Mouse (Mus musculus) lung, postnatal 10 days (tissue): ENCODE data around the gene Snx22.

ENCODE experiments used
- DNase-seq: peaks from one replicate; pipeline ENCODE4 v3.0.0; 2021

The Snx22 gene

DNA sequence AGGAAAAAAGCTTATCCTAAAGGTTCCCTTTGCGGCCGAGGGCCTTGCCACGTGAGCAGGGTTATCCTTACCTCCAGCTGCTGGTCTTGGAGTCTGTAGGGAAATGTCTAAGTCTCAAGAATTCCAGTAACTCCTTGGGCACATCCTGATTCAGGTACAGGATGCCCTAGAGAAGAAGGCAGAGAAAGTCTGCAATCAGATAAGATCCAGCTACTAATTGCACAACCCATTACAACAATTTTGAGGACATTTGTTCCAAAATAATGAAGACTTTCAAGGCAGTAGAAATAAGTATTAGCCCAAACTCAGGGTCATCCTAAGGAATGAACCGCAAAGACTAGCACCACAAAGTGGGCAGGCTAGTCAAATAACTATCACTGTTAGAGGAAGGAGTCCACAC, 1.5 kb downstream of the Snx22 start:
- DNase-seq: no peak

DNA sequence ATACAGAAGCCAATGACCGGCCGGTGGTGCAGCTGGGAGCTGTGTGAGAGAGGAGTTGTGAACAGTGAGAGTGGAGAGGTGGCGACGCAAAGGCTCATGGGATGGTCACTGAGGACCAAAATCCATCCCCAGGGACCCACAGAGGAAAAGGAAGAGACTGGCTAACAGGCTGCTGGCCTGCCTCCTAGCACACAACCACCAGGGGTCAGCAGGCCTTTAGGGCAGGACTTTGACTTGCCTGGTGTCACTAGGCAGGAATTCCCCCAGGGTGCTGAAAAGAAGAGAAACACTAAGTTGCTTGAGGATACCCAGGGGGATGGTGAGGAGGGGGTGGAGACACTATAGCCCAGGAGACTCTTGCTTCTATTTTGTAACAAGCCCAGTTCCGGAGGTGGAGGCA, 2.0 kb downstream of the Snx22 start:
- DNase-seq: peak; percentile 72

DNA sequence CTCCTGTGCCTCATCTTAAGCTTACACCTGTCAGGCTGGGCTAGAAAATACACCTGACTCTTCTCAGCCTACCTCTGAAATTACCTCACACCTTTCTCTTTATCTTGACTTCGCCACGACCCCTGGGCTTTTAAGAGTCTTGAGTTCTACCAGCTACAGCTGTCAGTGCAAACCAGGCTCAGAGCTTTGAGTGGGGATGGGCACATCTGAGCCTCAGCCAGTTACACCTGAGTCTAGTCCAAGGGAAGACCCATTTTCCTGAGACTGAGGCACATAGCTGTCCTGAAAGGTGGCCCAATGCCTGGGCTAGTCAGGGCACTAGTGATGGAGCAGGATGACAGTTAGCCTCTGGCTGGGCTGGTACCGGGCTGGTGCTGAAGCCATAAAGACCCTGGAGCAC, 2.7 kb downstream of the Snx22 start:
- no peak for DNase-seq

DNA sequence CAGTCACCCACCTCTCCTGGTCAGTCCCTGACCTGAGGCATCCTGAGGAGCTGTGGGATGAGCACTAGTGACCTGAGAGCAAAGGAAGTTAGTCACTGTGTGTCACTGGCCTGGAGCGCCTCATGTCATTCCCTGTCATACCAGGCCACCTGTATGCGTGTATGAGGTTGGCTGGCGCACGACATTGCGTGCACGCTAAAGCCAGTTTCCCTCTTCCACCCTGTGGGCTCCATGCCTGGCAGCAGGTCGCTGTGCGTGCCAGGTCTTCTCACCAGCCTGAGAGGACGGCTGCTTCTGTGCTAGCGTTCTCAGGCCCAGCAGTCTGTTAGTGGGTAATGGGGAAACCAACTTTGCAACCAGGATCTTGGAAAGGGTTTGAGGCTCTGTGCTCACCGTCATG, 5.2 kb downstream of the Snx22 start:
- DNase-seq: no peak

DNA sequence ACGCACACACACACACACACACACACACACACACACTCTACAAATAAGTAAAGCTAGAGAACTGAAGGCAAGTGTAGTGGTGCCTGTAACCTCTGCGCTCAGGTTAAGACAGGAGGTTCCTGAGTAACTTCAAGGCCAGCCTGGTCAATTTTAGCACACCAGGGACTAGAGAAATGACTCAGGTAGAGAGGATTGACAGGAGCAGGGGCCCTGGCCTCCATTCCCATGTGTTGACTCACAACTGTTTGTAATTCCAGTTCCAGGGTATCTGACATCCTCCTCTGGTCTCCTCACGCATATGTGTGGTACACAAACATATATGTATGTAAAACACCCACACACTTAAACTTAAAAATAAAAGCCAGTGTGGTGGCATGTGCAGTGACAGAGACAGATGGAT, 6.1 kb downstream of the Snx22 start:
- DNase-seq: no peak

DNA sequence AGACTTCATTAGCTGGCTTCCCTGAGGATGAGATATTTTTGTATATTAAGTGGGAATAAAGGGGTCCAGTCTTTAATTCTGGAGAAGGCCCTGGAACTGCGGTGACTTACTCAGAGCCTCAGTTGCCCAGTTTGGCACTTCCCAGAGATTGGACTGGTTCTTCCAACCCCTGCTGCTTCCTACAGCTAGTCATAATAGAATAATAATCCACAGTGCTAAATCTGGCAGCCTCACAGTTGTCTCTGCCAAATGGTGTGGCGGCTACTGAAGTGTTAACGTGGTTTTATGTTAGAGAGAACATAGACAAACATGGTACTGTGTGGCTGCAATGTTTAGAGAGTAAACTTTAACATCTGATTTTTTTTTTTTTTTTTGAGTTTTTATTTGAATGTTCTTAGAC, 7.9 kb downstream of the Snx22 start:
- DNase-seq: no peak

DNA sequence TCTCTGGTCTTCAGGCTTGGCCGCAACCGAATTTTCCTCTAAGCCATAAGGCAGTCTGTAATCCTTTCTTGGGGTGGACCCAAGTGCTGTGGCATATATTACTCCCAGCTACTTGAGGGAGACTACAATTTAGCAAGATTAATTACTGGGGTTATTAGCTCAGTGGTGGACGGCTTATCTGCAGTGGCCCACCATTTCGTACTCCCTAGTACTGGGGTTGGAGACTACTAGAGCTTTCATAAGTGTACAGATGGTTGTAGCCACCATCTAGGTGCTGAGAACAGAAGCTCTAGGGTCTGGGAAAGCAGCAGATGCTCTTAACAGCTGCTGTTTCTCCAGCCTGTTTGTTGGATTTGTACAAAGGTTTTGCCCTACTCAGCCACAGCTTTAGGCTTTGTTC, 8.5 kb downstream of the Snx22 start:
- DNase-seq: no peak

DNA sequence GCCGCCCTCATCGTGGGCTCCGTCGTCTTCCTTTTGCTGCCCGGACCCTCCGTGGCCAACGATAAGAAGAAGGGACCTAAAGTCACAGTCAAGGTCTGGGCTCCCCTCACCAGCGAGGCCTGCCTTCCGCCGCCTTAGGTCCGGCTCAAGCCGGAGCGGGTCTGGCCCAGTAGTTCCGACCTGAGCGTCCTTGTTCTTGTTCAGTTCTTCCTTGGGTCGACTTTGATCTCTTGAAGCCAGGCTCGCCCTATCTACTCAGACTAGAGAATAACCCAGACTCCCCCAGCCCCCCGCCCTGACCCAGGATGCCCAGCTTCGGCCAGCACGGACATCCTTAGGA, 9.2 kb downstream of the Snx22 start:
- DNase-seq: no peak

DNA sequence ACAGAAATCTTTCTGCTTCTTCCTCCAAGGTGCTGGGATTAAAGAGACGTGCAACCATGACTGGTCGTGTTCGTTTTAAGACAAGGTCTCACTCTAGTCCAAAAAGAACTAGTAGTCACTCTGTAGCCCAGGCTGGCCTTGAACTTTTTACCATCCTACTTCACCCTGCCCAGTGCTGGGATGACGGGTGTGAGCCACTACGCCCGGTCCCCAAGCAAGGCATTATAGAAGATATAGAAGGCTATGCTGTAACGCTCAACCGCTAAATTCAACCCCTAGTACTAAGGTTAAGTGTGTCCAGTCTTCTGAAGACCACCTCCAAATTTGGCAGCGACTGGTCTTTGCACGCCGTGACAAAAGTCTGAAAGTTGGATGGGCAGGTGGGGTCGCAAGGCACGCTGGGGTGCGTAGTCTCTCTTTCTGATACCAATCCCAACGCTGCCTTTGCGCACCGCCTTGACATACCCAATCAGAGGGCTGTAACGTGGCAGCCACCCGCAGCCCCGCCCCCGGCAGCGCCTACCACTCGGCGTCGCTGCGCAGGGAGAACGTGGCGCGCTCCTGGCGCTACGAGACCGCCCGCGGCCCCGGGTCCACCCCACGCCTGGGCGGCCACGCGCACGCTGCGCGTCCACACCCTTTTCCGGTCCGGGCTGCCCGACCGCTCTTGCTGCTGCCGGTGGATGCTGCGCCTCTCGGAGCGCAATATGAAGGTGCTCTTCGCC, 9.8 kb downstream of the Snx22 start, which contains the start of gene Ppib:
Ppib (plus strand) TSS at position 640 of the 725 bp plus-strand sequence.
- peak; percentile 99 for DNase-seq

DNA sequence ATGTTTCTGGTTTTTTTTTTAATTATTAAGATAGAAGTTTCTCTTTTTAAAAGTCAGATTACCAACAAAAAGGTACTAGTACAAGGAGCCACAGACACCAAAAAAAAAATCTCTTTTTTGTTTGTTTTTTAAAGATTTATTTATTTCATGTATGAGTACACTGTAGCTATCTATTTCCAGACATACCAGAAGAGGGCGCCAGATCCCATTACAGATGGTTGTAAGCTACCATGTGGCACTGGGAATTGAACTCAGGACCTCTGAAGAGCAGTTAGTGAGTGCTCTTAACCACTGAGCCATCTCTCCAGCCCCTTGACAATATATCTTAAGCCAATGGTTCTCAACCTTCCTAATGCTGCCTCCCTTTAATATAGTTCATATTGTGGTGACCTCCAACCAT, 15.9 kb downstream of the Snx22 start:
- DNase-seq: no peak

DNA sequence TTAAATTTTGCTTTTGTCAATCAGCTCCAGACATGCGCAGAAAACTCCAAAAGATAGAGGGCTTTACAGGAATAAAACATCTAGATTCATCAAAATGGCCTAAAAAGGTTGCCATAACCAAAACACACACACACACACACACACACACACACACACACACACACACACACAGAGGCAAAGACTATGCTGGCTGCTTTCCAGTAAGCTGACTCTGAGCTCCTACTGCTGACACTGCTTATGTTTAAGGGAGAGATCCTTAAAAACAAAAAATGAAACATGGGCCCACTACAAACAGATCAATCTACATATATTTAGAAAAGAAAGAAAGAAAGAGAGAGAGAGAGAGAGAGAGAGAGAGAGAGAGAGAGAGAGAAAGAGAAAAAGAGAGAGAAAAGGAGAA, 16.8 kb downstream of the Snx22 start:
- DNase-seq: no peak

DNA sequence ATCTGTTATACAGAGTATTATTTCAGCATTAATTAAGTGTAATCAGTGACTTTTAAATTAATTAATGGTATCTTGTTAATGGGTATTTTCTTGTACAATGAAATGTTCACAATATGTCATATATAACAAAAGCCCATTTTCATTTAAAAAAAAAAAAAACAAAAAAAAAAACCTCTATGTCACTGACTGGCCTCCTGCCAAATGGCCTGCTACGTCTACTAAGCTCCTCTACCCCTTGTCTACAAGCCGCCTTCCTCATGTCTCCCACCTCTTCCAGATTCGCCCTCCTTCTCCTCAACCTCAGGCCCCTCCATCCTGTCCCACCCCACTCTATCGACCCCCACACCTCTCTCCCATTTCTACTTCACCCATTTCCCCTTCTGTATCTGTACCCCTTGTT, 18.0 kb downstream of the Snx22 start:
- DNase-seq: no peak

DNA sequence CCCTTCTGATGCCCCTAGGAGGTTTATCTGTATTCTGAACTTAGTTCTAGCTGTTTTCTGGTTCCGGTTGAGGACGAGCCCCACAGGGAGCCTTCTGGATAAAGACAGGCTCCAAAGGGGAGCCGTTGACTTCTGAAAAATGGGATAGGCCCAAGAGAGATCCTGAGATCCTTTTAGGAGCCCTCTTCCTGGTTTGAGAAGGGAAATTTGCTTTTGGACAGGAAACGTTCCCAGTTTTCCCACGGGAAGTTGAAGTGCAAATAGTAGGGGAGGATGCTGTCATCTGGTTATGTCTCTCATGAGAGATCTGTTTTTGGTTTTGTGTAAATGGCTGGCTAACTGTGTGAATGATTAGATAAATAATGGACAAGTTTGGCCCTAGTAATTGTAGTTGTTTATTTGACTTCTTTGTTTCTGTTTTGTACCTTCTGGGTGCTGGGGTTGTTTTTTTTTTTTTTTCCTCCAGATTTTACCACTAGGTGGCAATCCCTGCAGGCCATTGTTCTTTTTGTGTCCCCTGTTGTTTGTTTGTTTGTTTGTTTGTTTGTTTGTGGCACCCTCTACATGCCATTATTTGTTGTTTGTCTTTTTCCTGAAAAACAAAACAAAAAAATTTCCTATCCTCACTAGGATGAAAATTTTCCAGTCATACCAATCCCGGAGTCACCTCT, 19.5 kb downstream of the Snx22 start:
- no peak for DNase-seq

DNA sequence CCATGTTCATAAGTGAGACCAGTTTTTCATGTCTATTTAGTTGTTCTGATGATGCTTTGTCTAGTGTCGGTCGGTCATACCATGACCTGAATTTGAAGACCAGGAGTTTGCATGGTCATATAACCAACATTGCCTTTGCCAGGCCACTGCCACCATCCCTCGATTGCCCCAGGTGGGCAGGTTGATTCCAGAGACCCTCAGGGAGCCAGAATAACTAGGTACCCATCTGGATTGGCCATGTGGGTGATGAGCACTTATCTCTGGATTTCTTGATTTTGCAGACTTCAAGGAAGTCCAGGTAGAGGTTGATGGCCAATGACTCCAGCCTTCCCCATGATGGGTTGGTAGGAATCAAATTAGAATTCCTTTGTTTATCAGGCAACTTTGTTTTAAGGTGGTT, 26.3 kb downstream of the Snx22 start:
- DNase-seq: no peak

DNA sequence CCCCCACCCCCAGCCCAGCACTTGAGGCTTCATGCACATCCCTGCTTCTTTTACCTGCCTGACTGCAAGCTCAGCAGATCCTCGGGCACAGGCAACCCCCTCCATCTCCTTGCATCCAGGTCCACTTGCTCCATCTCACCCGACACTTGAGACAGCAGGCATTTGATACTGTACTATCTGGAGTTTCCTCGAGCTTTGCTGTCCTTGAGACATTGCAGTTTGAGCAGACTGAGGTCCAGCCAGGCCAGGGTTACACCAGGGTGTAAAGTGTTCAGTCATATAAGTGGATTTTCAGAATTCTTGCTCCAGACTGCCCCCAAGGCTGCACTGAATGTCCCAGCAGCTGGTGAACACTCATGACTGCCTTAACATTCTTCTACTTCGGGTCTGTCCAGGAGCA, 27.2 kb downstream of the Snx22 start:
- peak; percentile 47 for DNase-seq

DNA sequence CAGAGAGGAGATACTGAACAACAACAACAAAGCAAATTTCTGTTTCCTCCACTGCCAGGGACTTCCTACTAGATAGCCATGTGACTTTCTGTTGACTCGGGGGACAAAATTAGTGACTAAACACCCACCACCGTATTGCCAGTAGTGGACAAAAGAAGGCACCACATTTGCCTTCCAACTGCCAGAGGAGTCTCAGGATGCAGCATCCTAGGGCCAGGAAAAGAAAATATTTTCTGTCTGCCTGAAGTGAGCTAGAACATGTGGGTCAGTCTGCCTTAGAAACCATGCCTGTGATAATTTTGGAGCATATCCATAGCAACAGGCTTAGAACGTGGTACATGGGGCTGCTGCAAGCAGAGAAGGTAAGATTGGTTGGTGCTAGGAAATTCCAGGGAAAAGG, 28.7 kb downstream of the Snx22 start:
- no peak for DNase-seq

DNA sequence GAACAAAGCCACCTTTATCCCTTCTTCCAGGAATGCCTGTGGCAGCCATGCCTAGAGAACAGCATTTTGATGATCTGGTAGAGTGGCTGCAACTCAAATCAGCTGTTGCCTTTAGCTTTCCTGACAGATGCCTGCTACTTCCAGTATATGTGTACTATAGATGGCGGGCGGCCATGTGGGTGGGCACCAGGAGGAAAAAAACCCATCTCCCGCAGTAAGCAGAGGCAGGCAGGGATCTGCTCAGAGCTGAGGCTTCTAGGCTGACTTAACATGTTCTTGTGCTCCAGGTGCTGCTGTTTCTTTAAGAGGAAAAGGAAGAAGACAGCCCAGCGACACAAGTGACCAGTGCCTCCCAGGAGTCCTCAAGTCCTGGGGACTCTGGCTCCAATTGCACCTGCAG, 30.2 kb downstream of the Snx22 start:
- no peak for DNase-seq

DNA sequence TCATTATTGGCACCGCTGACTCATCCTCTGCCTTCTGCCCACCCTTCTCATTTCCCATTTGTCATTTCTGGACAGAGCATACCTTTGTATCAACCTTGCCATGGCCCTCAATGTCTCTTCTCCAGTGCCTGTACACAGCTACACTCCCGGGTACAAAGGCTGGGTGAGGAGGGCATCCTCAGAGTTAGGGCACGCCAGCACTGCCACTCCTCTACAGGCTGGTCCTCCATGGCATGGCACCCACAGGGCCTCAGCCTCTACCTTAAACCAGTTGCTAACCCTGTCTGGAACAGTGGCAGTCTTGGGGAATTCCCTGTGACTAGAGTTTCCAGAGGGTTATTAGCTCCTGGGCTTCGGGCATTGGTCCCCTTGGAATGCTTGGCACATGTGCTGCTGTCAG, 30.9 kb downstream of the Snx22 start:
- no peak for DNase-seq

DNA sequence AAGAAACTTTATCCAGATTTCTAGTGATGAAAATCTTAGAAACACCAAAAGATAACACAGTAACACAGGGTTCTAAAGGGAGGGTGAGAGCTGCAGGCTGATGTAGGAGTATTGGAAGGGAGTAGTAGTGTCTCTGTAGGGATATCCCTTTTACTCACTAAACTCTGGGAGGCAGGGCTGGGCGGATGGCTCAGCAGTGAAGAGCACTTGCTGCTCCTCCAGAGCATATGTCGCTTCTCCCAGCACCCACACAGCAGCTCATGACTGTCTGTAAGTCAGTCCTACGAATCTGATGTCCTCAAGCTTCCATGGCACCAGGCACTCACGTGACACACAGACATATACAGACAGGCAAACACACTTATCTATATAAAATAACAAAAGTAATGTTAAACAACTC, 31.4 kb downstream of the Snx22 start:
- no peak for DNase-seq

DNA sequence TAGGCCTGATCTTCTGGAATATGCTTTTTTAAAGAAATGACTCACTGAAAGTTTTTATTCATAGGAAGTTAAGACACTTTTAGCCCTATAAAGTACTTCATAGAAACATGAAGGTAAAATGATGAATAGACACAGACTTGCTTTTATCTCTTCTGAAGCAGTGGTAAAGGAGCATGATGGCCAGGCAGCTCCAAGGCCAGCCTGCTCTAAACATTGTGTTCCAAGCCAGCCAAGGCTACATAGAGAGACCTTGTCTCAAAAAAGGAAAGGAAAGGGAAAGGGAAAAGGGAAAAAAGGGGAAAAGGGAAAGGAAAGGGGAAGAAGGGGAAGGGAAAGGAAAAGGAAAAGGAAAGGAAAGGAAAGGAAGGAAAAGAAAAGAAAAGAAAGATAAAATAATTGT, 48.9 kb downstream of the Snx22 start:
- DNase-seq: no peak
